Mouse (Mus musculus): Measurements from ENCODE around the gene Hoxb7. TPM values are rescaled to one million over a fixed set of nuclear protein-coding genes. Genes with fewer than 3 reads are reported as not detected.

The Hoxb7 gene
- total RNA-seq, 4 experiments from 2014 or later, result 44.6 to 62.9 (median 53.0) TPM

- no peak for DNase-seq
These were observed 31.4 kb downstream of the Hoxb7 start, which contains the start of gene Hoxb4 for GRCm38 (mm10) chr11:96317608-96318367. Gene Hoxb4 (plus strand): TSS chr11:96318267.

GRCm38 (mm10) chr11:96318368-96319070, 32.1 kb downstream of the Hoxb7 start:
- peak; percentile 82 for DNase-seq

GRCm38 (mm10) chr11:96319071-96319902, 32.9 kb downstream of the Hoxb7 start:
- DNase-seq, result no peak

- no peak for DNase-seq
These were observed 33.5 kb downstream of the Hoxb7 start for GRCm38 (mm10) chr11:96319910-96320309.

GRCm38 (mm10) chr11:96320688-96321087, 34.3 kb downstream of the Hoxb7 start:
- no peak for DNase-seq

- DNase-seq, result no peak
These were observed 35.4 kb downstream of the Hoxb7 start for GRCm38 (mm10) chr11:96321846-96322245.

GRCm38 (mm10) chr11:96322738-96323137, 36.3 kb downstream of the Hoxb7 start:
- DNase-seq, result no peak

- DNase-seq, result no peak
These were observed 36.7 kb downstream of the Hoxb7 start, which contains the start of gene Hoxb3 for GRCm38 (mm10) chr11:96323154-96323553. Gene Hoxb3 (plus strand): TSS chr11:96323326.

GRCm38 (mm10) chr11:96324125-96324524, 37.7 kb downstream of the Hoxb7 start:
- no peak for DNase-seq

GRCm38 (mm10) chr11:96324965-96325364, 38.5 kb downstream of the Hoxb7 start:
- DNase-seq, result no peak

GRCm38 (mm10) chr11:96325747-96326212, 39.4 kb downstream of the Hoxb7 start:
- no peak for DNase-seq

- no peak for DNase-seq
These were observed 40.3 kb downstream of the Hoxb7 start for GRCm38 (mm10) chr11:96326705-96327104.

- DNase-seq, result no peak
These were observed 40.7 kb downstream of the Hoxb7 start for GRCm38 (mm10) chr11:96327122-96327521.

GRCm38 (mm10) chr11:96327750-96328149, 41.3 kb downstream of the Hoxb7 start:
- DNase-seq, result no peak

- no peak for DNase-seq
These were observed 42.2 kb downstream of the Hoxb7 start for GRCm38 (mm10) chr11:96328605-96329004.

GRCm38 (mm10) chr11:96332105-96332504, 45.7 kb downstream of the Hoxb7 start:
- no peak for DNase-seq

- no peak for DNase-seq
These were observed 46.2 kb downstream of the Hoxb7 start for GRCm38 (mm10) chr11:96332618-96333032.

- no peak for DNase-seq
These were observed 47.0 kb downstream of the Hoxb7 start for GRCm38 (mm10) chr11:96333241-96334001.

- DNase-seq, result no peak
These were observed 47.6 kb downstream of the Hoxb7 start for GRCm38 (mm10) chr11:96334002-96334364.

GRCm38 (mm10) chr11:96334998-96335397, 48.6 kb downstream of the Hoxb7 start:
- no peak for DNase-seq

- DNase-seq, result no peak
These were observed 50.2 kb downstream of the Hoxb7 start for GRCm38 (mm10) chr11:96336597-96336996.

- peak; percentile 19 for DNase-seq
These were observed 50.6 kb downstream of the Hoxb7 start for GRCm38 (mm10) chr11:96337026-96337425.

Data from adrenal gland, adult 8-10 months (tissue).